Mouse (Mus musculus) T-cell, adult 66 days (primary cell): ENCODE data around the gene Zkscan6. TPM values are rescaled to one million over a fixed set of nuclear protein-coding genes. Genes with fewer than 3 reads are reported as not detected.

ENCODE experiments used
- total RNA-seq, 2 experiments: library from RNA; stranded (reverse); gene quantifications; 3 replicates in 1 of 2; 4 replicates in 1 of 2; pipeline ENCODE4 v1.2.4; 2023

Gene Zkscan6
- total RNA-seq: 10 to 100 TPM; 20.7 to 22.7 TPM

DNA sequence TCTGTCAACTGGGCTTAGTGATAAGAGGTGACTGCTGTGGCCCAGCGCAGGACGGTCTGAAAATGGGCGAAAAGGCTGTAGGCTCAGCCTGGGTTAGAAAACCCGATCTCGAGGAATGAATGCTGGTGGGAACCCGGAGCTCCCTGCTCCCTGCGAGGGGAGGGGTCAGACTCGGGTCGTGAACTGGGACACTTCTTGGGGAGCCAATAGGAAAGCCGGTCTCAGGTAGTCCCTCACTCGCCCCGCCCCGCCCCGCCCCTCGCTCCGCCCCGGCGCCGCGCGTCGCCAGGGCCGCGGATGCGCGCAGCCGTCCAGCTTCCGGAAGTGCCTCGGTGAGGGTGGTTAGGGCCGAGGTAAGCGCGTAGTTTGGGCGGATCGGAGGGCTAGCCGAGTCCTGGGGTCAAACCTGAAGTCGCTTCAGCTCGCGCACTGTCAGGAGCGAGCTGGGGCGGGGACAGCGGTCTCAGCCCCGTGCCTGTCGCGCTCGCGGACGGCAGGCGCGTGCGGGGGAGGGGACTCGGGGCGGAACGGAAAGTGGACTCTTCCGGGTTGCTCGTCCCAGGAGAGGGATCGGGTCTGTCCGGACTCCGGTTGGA, at the start of gene Zkscan6:
TSS of gene Zkscan6 (plus strand) at position 267 of the 596 bp plus-strand sequence.

DNA sequence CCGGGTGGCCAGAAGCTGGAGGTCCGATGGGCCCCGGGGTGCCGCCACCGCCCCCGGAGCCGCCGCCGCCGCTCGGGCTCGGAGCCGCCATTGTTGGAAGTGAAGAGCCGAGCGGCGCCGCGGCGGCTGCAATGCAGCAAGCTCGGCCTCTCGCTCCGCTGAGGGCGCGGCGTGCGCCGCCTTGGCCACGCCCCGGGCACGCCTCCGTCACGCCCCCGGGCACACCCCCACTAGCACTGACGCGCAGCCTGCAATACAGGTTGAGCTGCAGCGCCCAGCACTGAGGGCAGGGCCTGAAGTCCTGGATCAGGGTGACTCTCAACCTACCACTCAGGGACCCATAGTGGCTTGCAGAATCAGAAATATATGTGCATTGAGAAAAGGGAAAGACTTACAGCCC, 18.8 kb upstream of the Zkscan6 start, which contains the start of gene Map2k4:
TSS of gene Map2k4 (minus strand) at position 144 of the 400 bp plus-strand sequence.

Other genes starting within 250 kb of the Zkscan6 start
- 10 to 100 TPM; 45.8 to 53.2 TPM for gene Map2k4, start 18.9 kb upstream of the Zkscan6 start, total RNA-seq